Mouse (Mus musculus) myocyte (in vitro differentiated cells): Measurements from ENCODE around the gene Tmem259.

Experiments used
- MAX ChIP-seq: IDR thresholded peaks from one replicate; pipeline ENCODE4 v1.6.1; 2011; ENCODE audit warnings: low read depth, mild to moderate bottlenecking, control low read depth
- USF1 ChIP-seq: IDR thresholded peaks from one replicate; pipeline ENCODE4 v1.6.1; 2011; ENCODE audit warnings: low read depth, mild to moderate bottlenecking, control low read depth, moderate library complexity

- no peak for TF ChIP-seq MAX
- TF ChIP-seq USF1 = no peak
Measured at GRCm38 (mm10) chr10:80028521-80028846, 44.4 kb upstream of the Tmem259 start.
